In genomic region chr9:57437896-57438614, GRCm38 (mm10) we compare ENCODE assay signal across 20 mouse cellular contexts. TPM values are rescaled to one million over a fixed set of nuclear protein-coding genes. Genes with fewer than 3 reads are reported as not detected.
DNase-seq lines count a peak whose midpoint lies in the region; ATAC-seq and TF ChIP-seq lines count a peak whose summit lies in the region.
"Had no signal": no experiment of that assay in that cellular context is flagged by ENCODE, and none has a peak within 500 bp of the region (broad histone marks: within the 10 kb centered on the region; RNA-seq: fewer than 3 reads in every experiment).

No protein-coding gene starts in this region.

- intact Hi-C loops in heart, postnatal 10 days (cut with DNase I): loop anchor here (1.0 kb wide), 1 partner anchor 229 kb away; no protein-coding TSS in a partner anchor
- intact Hi-C loops in left cerebral cortex, adult 2 months (cut with DNase I): loop anchor here (5.0 to 10.0 kb wide), 2 partner anchors 366 to 543 kb away; partner anchors contain the start of gene Sin3a

- no peak for TF ChIP-seq POLR2A in MEL (IDR thresholded peaks at IDR 0.05; ENCODE audit: control insufficient read depth in 1 of 2, insufficient read depth in 1 of 2, low read depth in 1 of 2, low read length in 2 of 2, poor library complexity in 1 of 2)

- no peaks in the 10 kb centered on the region for H3K27me3 ChIP-seq in heart, embryonic 14.5 days (ENCODE audit: control insufficient read depth, insufficient read depth, low read length)
- no peaks in the 10 kb centered on the region for H3K27me3 ChIP-seq in MEL (ENCODE audit: control insufficient read depth in 1 of 2, insufficient read depth in 2 of 2, low read length in 2 of 2)
- H3K27me3 ChIP-seq in kidney, postnatal 0 days (ENCODE audit: insufficient read depth, low read length): no peaks in the 10 kb centered on the region
- H3K27me3 ChIP-seq: limb, embryonic 12.5 days; liver, embryonic 13.5 days; lung, embryonic 15.5 days; Patski had no signal

- H3K4me1 ChIP-seq in heart, embryonic 14.5 days (ENCODE audit: control insufficient read depth in 2 of 2, insufficient read depth in 2 of 2, low read length in 2 of 2): peaks cover 13 to 22% of the 10 kb centered on the region in 2 experiments
- peaks cover 8 to 42% of the 10 kb centered on the region in 2 experiments for H3K4me1 ChIP-seq in MEL (ENCODE audit: control insufficient read depth in 1 of 2, insufficient read depth in 2 of 2, low read length in 2 of 2)
- peaks cover 21% of the 10 kb centered on the region for H3K4me1 ChIP-seq in kidney, postnatal 0 days (replicated peaks; ENCODE audit: insufficient read depth, low read length)

- 70% methylated on average over 10 of the region's 10 CpGs for WGBS in heart, embryonic 14.5 days
- WGBS in kidney, postnatal 0 days: 48% methylated on average over 10 of the region's 10 CpGs

- TF ChIP-seq RAD21 in MEL (IDR thresholded peaks at IDR 0.05; ENCODE audit: low read depth, low read length): no peak

- peaks cover 2% of the 10 kb centered on the region; the same call in 1 of the 2 replicates for H3K79me2 ChIP-seq in MEL (ENCODE audit: control insufficient read depth, insufficient read depth, low read length, poor library complexity)

- peak overlapping the region; percentile 1 to 14; a peak in 1 of 4 replicates for H3K27ac ChIP-seq in heart, embryonic 14.5 days (replicated peaks in 1 of 2; ENCODE audit: control insufficient read depth in 1 of 2, insufficient read depth in 1 of 2, low read depth in 2 of 2, low read length in 2 of 2)
- H3K27ac ChIP-seq in MEL (ENCODE audit: control insufficient read depth, low read depth, low read length): no peak overlapping the region
- H3K27ac ChIP-seq in kidney, postnatal 0 days: peak overlapping the region; percentile 32
- H3K27ac ChIP-seq in left cerebral cortex, adult 2 months: no peak overlapping the region
- H3K27ac ChIP-seq: limb, embryonic 12.5 days; liver, embryonic 13.5 days; lung, embryonic 15.5 days; macrophage had no signal

- ATAC-seq in heart, embryonic 14.5 days (ENCODE audit: insufficient number of reproducible peaks, insufficient read depth, low FRiP score, low read depth): no peak
- no peak for ATAC-seq in kidney, postnatal 0 days (replicated peaks; ENCODE audit: low FRiP score, low read depth)
- ATAC-seq: hindbrain, embryonic 16.5 days had no signal

- H3K9ac ChIP-seq in heart, embryonic 14.5 days (ENCODE audit: low read length): peak overlapping the region; percentile 27
- H3K9ac ChIP-seq in MEL (ENCODE audit: control insufficient read depth, low read depth, low read length, poor library complexity, severe bottlenecking): no peak overlapping the region
- H3K9ac ChIP-seq in kidney, postnatal 0 days (ENCODE audit: low read depth, low read length): 0 out of 2 replicates have a peak overlapping the region, but pooled peaks have one; percentile 2
- H3K9ac ChIP-seq: limb, embryonic 12.5 days; lung, embryonic 15.5 days had no signal

- TF ChIP-seq CTCF in MEL (IDR thresholded peaks at IDR 0.05 in 2 of 3, conservative IDR thresholded peaks at IDR 0.05 in 1 of 3; ENCODE audit: control insufficient read depth in 1 of 3, insufficient read depth in 1 of 3, low read depth in 2 of 3, low read length in 3 of 3, poor library complexity in 1 of 3, severe bottlenecking in 1 of 3): no peak; a peak in 1 of 6 replicates
- no peak for TF ChIP-seq CTCF in kidney, postnatal 0 days (IDR thresholded peaks at IDR 0.05; ENCODE audit: low read depth)
- no peak for TF ChIP-seq CTCF in left cerebral cortex, adult 2 months (IDR thresholded peaks at IDR 0.05)

- no peak overlapping the region for H3K4me2 ChIP-seq in heart, embryonic 14.5 days (ENCODE audit: low read length)
- H3K4me2 ChIP-seq in kidney, postnatal 0 days (ENCODE audit: low read length): no peak overlapping the region
- H3K4me2 ChIP-seq: midbrain, embryonic 11.5 days had no signal

- TF ChIP-seq EP300 in MEL (IDR thresholded peaks at IDR 0.05; ENCODE audit: low read depth in 1 of 2, low read length in 2 of 2): peak; percentile 37 to 48; a peak in 3 of 4 replicates

- H3K36me3 ChIP-seq in heart, embryonic 14.5 days (ENCODE audit: control insufficient read depth, insufficient read depth, low read length): no peaks in the 10 kb centered on the region; the same call in 1 of the 2 replicates
- peaks cover 0 to 31% of the 10 kb centered on the region in 2 experiments; a peak in 2 of 4 replicates for H3K36me3 ChIP-seq in MEL (ENCODE audit: control insufficient read depth in 1 of 2, insufficient read depth in 2 of 2, low read length in 2 of 2)
- no peaks in the 10 kb centered on the region for H3K36me3 ChIP-seq in kidney, postnatal 0 days (ENCODE audit: insufficient read depth, low read length)
- H3K36me3 ChIP-seq: limb, embryonic 12.5 days; lung, embryonic 15.5 days had no signal

- H3K4me3 ChIP-seq in heart, embryonic 14.5 days (ENCODE audit: control insufficient read depth in 1 of 2, insufficient read depth in 1 of 2, low read depth in 1 of 2, low read length in 2 of 2): no peak overlapping the region
- H3K4me3 ChIP-seq in MEL (ENCODE audit: control insufficient read depth in 1 of 2, insufficient read depth in 1 of 2, low read depth in 2 of 2, low read length in 2 of 2): no peak overlapping the region
- no peak overlapping the region for H3K4me3 ChIP-seq in kidney, postnatal 0 days (replicated peaks; ENCODE audit: low read depth, low read length)
- H3K4me3 ChIP-seq in left cerebral cortex, adult 2 months: no peak overlapping the region
- H3K4me3 ChIP-seq: gastrocnemius, adult 2 months; lung, embryonic 15.5 days had no signal

- H3K9me3 ChIP-seq in heart, embryonic 14.5 days (ENCODE audit: control insufficient read depth, low read length): no peaks in the 10 kb centered on the region
- no peaks in the 10 kb centered on the region for H3K9me3 ChIP-seq in MEL (replicated peaks; ENCODE audit: insufficient read depth, low read length)
- no peaks in the 10 kb centered on the region for H3K9me3 ChIP-seq in kidney, postnatal 0 days (replicated peaks; ENCODE audit: low read length)
- H3K9me3 ChIP-seq: limb, embryonic 12.5 days; liver, embryonic 13.5 days; lung, embryonic 15.5 days had no signal

- no peak for DNase-seq in heart, postnatal 10 days
- DNase-seq in 3T3-L1 (ENCODE audit: low read depth, low spot score) (peak; percentile 22), MEL (ENCODE audit: low read depth, low spot score) (peak; percentile 40)
- peak; percentile 36 for DNase-seq in kidney, postnatal 0 days (ENCODE audit: low spot score)
- no peak for DNase-seq in adrenal gland, adult 18-20 months (ENCODE audit: low spot score in 2 of 2)
- no peak for DNase-seq in left cerebral cortex, adult 2 months (ENCODE audit: extremely low spot score in 1 of 2, low spot score in 2 of 2)
- DNase-seq: adrenal gland, postnatal 10 days; cerebellum, postnatal 10 days; gastrocnemius, adult 2 months; heart, postnatal 36 days; liver, embryonic 13.5 days; retina, postnatal 1 day; thymus, adult 2 months had no signal

TF ChIP-seq in MEL, 35 proteins besides CTCF, POLR2A, EP300 and RAD21:
- no peak for TF ChIP-seq USF1 (IDR thresholded peaks at IDR 0.05; ENCODE audit: low read depth, low read length)
- peak; percentile 54 for TF ChIP-seq GATA1 (IDR thresholded peaks at IDR 0.05; ENCODE audit: low read depth, low read length)
- TF ChIP-seq TBP (IDR thresholded peaks at IDR 0.05; ENCODE audit: low read depth, low read length): no peak
- no peak for TF ChIP-seq MAZ (IDR thresholded peaks at IDR 0.05; ENCODE audit: low read depth, low read length)
- peak; percentile 58 for TF ChIP-seq TAL1 (IDR thresholded peaks at IDR 0.05; ENCODE audit: low read length)
- 0 out of 2 replicates have a peak, but pooled peaks have one; percentile 19 for TF ChIP-seq RCOR1 (IDR thresholded peaks at IDR 0.05; ENCODE audit: low read depth, low read length)
- no peak for TF ChIP-seq MYB (IDR thresholded peaks at IDR 0.05; ENCODE audit: low read depth, low read length)
- TF ChIP-seq GABPA (IDR thresholded peaks at IDR 0.05; ENCODE audit: low read depth, low read length): no peak
- peak; percentile 38; the same call in 1 of the 2 replicates for TF ChIP-seq TCF12 (IDR thresholded peaks at IDR 0.05; ENCODE audit: low read depth, low read length)

RNA-seq across cellular contexts. Expression of gene Ppcdc, which starts 1.9 kb away (rescaled TPM):
- polyA plus RNA-seq in heart, embryonic 14.5 days (2014; fragmentation: Nextera tagmentation; extraction: Ambion mirVana): 18.5 and 21.1 TPM in 2 replicates
- total RNA-seq in heart, postnatal 10 days (2021): 1 to 10 TPM; 5.7 to 9.5 TPM
- total RNA-seq in MEL (2012; rRNA removed): 22.4 and 23.3 TPM in 2 replicates
- polyA plus RNA-seq in MEL (2012; ENCODE audit: insufficient read depth in 1 of 2, insufficient read length in 2 of 2, low read depth in 1 of 2, low replicate concordance in 2 of 2, missing spikeins in 1 of 2): 10 to 100 TPM in 1 of 2 experiments, not detected in 1; 20.2 TPM
- polyA plus RNA-seq in kidney, postnatal 0 days (2015; fragmentation: Nextera tagmentation; extraction: Ambion mirVana): 29.6 and 34.8 TPM in 2 replicates
- 10 to 100 TPM; 15.0 to 18.0 TPM for total RNA-seq in adrenal gland, adult 18-20 months (2021)
- total RNA-seq in left cerebral cortex, adult 2 months (2021): 10 to 100 TPM; 16.3 to 16.8 TPM

RNA-seq across cellular contexts. Expression of gene Scamp5, which starts 29.8 kb away (rescaled TPM):
- polyA plus RNA-seq in heart, embryonic 14.5 days (2014; fragmentation: Nextera tagmentation; extraction: Ambion mirVana): 4.5 and 6.2 TPM in 2 replicates
- 1 to 10 TPM; 9.5 to 9.6 TPM for total RNA-seq in heart, postnatal 10 days (2021)
- 1.9 and 2.3 TPM in 2 replicates for total RNA-seq in MEL (2012; rRNA removed)
- 1 to 10 TPM in 1 of 2 experiments, not detected in 1; 4.3 TPM for polyA plus RNA-seq in MEL (2012; ENCODE audit: insufficient read depth in 1 of 2, insufficient read length in 2 of 2, low read depth in 1 of 2, low replicate concordance in 2 of 2, missing spikeins in 1 of 2)
- polyA plus RNA-seq in kidney, postnatal 0 days (2015; fragmentation: Nextera tagmentation; extraction: Ambion mirVana): 18.3 and 19.4 TPM in 2 replicates
- total RNA-seq in adrenal gland, adult 18-20 months (2021): 10 to 100 TPM in 1 of 2 experiments, 1 to 10 TPM in 1; 7.5 to 13.7 TPM
- total RNA-seq in left cerebral cortex, adult 2 months (2021): 100 to 1,000 TPM; 379 TPM

Comparison
In these comparisons a context has a peak if more than half of its experiments do, and no peak if none do; other contexts are left out.
1. H3K27ac ChIP-seq: peak in heart, embryonic 14.5 days (2 of 2) and kidney, postnatal 0 days (single experiment); none in MEL (single experiment) and left cerebral cortex, adult 2 months (single experiment).
2. DNase-seq: peak in 3T3-L1 (single experiment), MEL (single experiment) and kidney, postnatal 0 days (single experiment); none in heart, postnatal 10 days (0 of 2), adrenal gland, adult 18-20 months (0 of 2) and left cerebral cortex, adult 2 months (0 of 2).
3. RNA of gene Scamp5, which starts 29.8 kb away (total RNA-seq): 379 TPM in left cerebral cortex, adult 2 months; 7.5 to 13.7 TPM in adrenal gland, adult 18-20 months, 9.5 to 9.6 TPM in heart, postnatal 10 days and 1.9 to 2.3 TPM in MEL; every median in the first group is over 10 times any median in the second.